Mouse (Mus musculus) activated CD4-positive, CD25-positive, alpha-beta regulatory T cell (primary cell): ENCODE data around the gene Dcaf12. TPM values are rescaled to one million over a fixed set of nuclear protein-coding genes. Genes with fewer than 3 reads are reported as not detected.

Experiments used
- polyA plus RNA-seq, 2 experiments: library from polyadenylated mRNA; unstranded; fragments of 100-300 nt; shearing (Covaris generic); gene quantifications; one replicate each; pipeline ENCODE4 v1.2.1; 2017

The Dcaf12 gene
- 10 to 100 TPM; 44.8 to 83.0 TPM for polyA plus RNA-seq

DNA sequence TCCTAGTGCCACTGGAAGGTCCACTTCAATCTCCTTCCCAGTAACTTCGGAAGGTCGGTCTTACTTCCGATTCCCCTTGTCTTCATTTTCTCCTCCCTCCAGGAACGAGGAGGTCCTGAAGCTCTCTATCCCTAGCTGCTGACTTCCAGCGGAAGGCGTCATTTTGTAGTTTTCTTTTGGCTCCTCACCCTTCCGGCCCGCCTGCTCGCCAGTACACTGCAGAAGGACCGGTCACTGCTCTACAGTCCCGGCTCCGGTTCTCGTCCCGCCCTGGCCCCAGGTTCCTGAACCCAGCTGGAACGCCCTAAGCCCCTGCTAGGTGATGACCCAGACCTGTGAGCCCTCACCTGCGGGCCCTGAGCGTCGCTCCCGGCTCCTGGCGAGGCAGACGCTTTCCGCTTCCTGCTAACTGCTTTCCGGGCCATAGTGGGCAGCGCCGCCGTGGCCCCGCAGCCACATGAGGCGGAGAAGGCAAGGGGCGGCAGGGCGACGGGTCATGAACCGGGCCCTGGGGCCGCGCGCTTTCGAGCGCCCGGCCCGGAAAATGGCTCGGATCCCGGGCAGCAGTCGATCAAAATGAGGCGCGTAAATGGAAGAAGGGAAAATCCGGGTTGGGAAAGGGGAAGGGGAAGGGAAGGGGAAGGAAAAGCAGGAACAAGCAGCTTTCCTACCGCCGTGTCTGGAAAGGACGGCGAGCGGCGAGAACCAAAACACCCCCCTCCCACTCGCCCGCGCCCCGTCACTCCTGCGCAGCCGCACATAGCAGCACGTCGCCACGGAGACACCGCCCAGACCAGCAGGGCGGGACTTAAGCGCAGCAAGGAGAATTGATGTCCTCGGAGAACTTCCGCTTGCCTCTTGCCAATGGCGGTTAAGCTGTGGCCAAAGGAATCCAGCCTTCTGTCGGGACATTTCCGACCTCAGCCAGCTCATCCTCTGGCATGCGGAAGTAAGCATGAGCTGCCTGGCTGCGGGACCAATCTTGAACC, at the start of gene Dcaf12:
Gene Dcaf12 (minus strand): TSS at position 749 of the 989 bp plus-strand sequence.

DNA sequence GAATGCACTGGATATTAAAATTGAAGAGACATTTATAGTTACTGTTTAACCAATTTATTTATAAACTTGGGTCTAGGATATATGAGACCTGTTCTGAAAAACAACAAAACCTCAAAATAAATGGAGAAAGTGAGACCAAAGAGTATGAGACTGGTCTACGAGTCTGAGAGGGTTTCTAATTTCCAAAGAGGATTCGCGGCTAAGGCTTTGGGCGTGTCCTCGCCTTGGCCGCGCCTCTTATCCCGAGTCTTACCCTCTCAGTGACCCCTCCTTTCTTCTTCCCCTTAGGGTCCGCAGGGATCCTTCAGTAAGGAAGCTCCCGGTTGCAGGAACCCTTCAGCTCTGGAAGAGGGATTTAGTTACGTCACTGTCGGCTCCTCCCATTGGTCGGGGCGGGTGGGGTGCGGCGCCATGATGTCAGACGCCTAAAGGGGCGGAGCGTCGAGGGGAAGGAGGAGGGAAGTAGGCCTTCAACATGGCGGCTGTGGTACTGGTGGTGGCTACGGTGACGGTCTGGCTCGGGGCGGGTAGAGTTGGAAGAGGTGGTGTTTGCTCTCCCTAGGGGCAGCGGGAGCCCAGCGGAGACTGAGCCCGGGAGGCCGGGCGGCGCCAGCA, 34.0 kb upstream of the Dcaf12 start, which contains the start of gene Ubap1:
Gene Ubap1 (plus strand): TSS at position 413 of the 615 bp plus-strand sequence.

DNA sequence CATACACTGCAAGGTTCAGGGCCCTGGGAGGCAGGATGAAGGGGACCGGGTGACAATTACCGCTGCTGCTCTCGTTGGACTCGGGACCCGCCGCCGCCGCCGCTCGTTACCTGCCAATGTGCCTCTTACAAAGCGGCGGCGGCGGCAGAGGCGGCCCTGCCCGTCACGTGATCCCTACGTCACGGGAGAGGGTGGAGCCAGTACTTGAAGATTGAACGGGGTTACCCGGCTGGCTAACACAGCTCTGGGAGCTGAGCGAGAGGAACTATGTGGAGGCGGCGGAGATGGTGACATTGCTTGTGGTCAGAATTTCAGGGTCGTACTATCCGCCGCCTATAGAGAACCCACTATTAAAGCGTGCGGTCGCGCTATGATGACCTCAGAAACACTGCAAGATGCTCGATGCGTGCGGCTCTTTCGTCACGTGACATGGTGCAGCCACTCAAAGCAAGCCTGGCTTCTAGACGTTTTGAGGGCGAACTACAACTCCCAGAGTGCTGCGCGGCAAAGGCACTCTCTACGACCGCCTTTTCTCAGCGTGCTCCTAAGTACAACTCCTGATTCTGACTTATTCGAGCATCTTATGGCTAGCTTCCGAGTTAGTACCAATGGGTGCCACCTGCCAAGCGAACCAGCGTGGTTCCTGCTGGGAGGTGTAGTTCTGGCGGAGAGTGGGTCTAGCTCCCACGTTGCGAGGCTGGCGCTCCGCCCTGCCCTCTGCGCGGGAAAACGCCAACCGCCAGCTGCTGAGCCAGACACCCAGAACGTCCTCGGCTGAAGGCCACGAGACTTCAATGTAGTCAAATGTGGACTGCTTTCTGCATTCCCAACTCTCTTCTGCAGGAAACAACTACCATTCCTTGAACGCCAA, 39.5 kb downstream of the Dcaf12 start, which contains the start of gene Ubap2:
Gene Ubap2 (minus strand): TSS at position 165 of the 871 bp plus-strand sequence.

Other genes starting within 250 kb of the Dcaf12 start
- gene Aqp3, start 216.7 kb downstream of the Dcaf12 start, polyA plus RNA-seq = 10 to 100 TPM; 20.3 to 24.3 TPM
- gene Nol6, start 190.4 kb downstream of the Dcaf12 start, polyA plus RNA-seq = 10 to 100 TPM; 25.0 to 34.9 TPM
- gene Ube2r2, start 179.1 kb downstream of the Dcaf12 start, polyA plus RNA-seq = 100 to 1,000 TPM; 147 to 160 TPM
- 10 to 100 TPM; 41.9 to 54.9 TPM for gene Ubap2, start 39.7 kb downstream of the Dcaf12 start, polyA plus RNA-seq
- gene Ubap1, start 34.1 kb upstream of the Dcaf12 start, polyA plus RNA-seq = 10 to 100 TPM; 66.0 to 72.0 TPM
- gene Kif24, start 150.0 kb upstream of the Dcaf12 start, polyA plus RNA-seq = 1 to 10 TPM; 1.2 to 1.4 TPM
- gene Nudt2, start 150.3 kb upstream of the Dcaf12 start, polyA plus RNA-seq = 10 to 100 TPM; 15.3 to 16.5 TPM
- gene AI464131, start 188.2 kb upstream of the Dcaf12 start, polyA plus RNA-seq = under 1 TPM; 0.24 to 0.72 TPM
- gene 1110017D15Rik, start 202.4 kb upstream of the Dcaf12 start, polyA plus RNA-seq = not detected